In the genomic region with DNA sequence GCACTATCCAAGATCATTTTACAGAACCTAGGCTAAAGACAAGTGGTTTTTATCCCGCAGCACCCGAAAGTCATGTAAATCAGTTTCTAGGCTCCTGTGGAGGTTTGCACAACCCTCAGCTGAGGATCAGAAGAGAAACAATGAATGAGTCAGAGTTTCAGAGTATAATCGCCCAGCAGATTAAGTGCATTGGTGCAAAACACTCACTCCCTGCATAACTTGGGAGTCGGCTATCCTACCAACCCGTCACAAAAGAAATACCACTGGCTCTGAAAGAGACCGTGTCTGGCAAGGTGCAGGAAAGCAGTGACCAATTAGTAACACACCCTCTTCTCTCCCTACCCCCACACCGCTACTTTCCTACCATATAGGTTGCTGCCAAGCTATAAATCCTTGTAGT, we compare ENCODE assay signal across 8 mouse cellular contexts. TPM values are rescaled to one million over a fixed set of nuclear protein-coding genes. Genes with fewer than 3 reads are reported as not detected.
A peak's percentile ranks its signal among the peaks of the same experiment; 100 is the strongest.
DNase-seq lines count a peak whose midpoint lies in the region; ATAC-seq and TF ChIP-seq lines count a peak whose summit lies in the region.

No protein-coding gene starts in this region.

- peak; percentile 69 for DNase-seq in adrenal gland, adult 2 months
- DNase-seq in adrenal gland, adult (ENCODE audit: inconsistent age in 2 of 2, low spot score in 1 of 2) = no peak
- peak; percentile 17 for DNase-seq in thymus, postnatal 25 days
- no peak for DNase-seq in thymus, postnatal 36 days
- no peak for DNase-seq in lung, adult 2 months
- peak; percentile 59 for DNase-seq in stomach, postnatal 0 days (ENCODE audit: low spot score)
- no peak for DNase-seq in layer of hippocampus, postnatal 10 days (ENCODE audit: low spot score in 2 of 2)

- WGBS in hindbrain, embryonic 12.5 days = 6% methylated on average over 7 of the region's 7 CpGs
- 5% methylated on average over 7 of the region's 7 CpGs for WGBS in lung, adult 2 months
- WGBS in stomach, postnatal 0 days = 6% methylated on average over 7 of the region's 7 CpGs

- TF ChIP-seq EP300 in stomach, postnatal 0 days (optimal IDR thresholded peaks at IDR 0.05) = no peak

- no peaks in the 10 kb centered on the region for H3K9me3 ChIP-seq in hindbrain, embryonic 12.5 days (replicated peaks)
- no peaks in the 10 kb centered on the region for H3K9me3 ChIP-seq in stomach, postnatal 0 days (ENCODE audit: control insufficient read depth, low read length)

- peak overlapping the region; percentile 72 for H3K9ac ChIP-seq in hindbrain, embryonic 12.5 days
- peak overlapping the region; percentile 85 for H3K9ac ChIP-seq in stomach, postnatal 0 days (ENCODE audit: low read length)

- no peak for TF ChIP-seq CTCF in lung, adult 2 months (IDR thresholded peaks at IDR 0.05; ENCODE audit: insufficient read depth, low read length)
- no peak for TF ChIP-seq CTCF in stomach, postnatal 0 days (IDR thresholded peaks at IDR 0.05; ENCODE audit: low read depth)

- peak overlapping the region; percentile 68 for H3K4me2 ChIP-seq in hindbrain, embryonic 12.5 days (replicated peaks)
- peak overlapping the region; percentile 68 for H3K4me2 ChIP-seq in stomach, postnatal 0 days (replicated peaks; ENCODE audit: low read depth)

- H3K27me3 ChIP-seq in hindbrain, embryonic 12.5 days = no peaks in the 10 kb centered on the region
- H3K27me3 ChIP-seq in stomach, postnatal 0 days (ENCODE audit: control insufficient read depth, insufficient read depth, low read length) = no peaks in the 10 kb centered on the region

- peaks cover 15% of the 10 kb centered on the region for H3K36me3 ChIP-seq in hindbrain, embryonic 12.5 days
- no peaks in the 10 kb centered on the region for H3K36me3 ChIP-seq in stomach, postnatal 0 days (ENCODE audit: control insufficient read depth, insufficient read depth, low read length)

- TF ChIP-seq POLR2A in lung, adult 2 months (IDR thresholded peaks at IDR 0.05; ENCODE audit: borderline replicate concordance, extremely low read depth, low read depth, low read length) = no peak

- no peak for ATAC-seq in hindbrain, embryonic 12.5 days (ENCODE audit: low FRiP score)
- ATAC-seq in stomach, postnatal 0 days (ENCODE audit: low FRiP score, low TSS enrichment) = peak; percentile 63

- H3K4me1 ChIP-seq in hindbrain, embryonic 12.5 days = peaks cover 28% of the 10 kb centered on the region
- peaks cover 8% of the 10 kb centered on the region; the same call in 1 of the 2 replicates for H3K4me1 ChIP-seq in lung, adult 2 months (ENCODE audit: control insufficient read depth, insufficient read depth, low read length)
- H3K4me1 ChIP-seq in stomach, postnatal 0 days (replicated peaks; ENCODE audit: control insufficient read depth, insufficient read depth) = 0 out of 2 replicates have a peak, but pooled peaks cover 3% of the 10 kb centered on the region

- H3K4me3 ChIP-seq in hindbrain, embryonic 12.5 days = peak overlapping the region; percentile 69
- peak overlapping the region; percentile 34 for H3K4me3 ChIP-seq in lung, adult 2 months (replicated peaks; ENCODE audit: extremely low read depth, low read depth, low read length)
- H3K4me3 ChIP-seq in stomach, postnatal 0 days (ENCODE audit: low read depth, low read length) = peak overlapping the region; percentile 78

- peak overlapping the region; percentile 89 for H3K27ac ChIP-seq in hindbrain, embryonic 12.5 days
- H3K27ac ChIP-seq in stomach, postnatal 0 days (replicated peaks) = peak overlapping the region; percentile 95

RNA-seq across cellular contexts. Expression of a gene that starts 3.4 kb away (rescaled TPM):
- 100 to 1,000 TPM in 1 of 2 experiments, 10 to 100 TPM in 1; 94.9 to 150 TPM for total RNA-seq in adrenal gland, adult 2 months (2021)
- polyA plus RNA-seq in adrenal gland, adult 2 months (2012; rRNA removed) = 129 and 162 TPM in 2 replicates
- 72.4 and 76.4 TPM in 2 replicates for polyA plus RNA-seq in hindbrain, embryonic 12.5 days (2016; fragmentation: Nextera tagmentation; extraction: Ambion mirVana)
- 59.9 and 103 TPM in 2 replicates for polyA plus RNA-seq in lung, adult 2 months (2012; rRNA removed)
- 25.2 and 28.8 TPM in 2 replicates for polyA plus RNA-seq in stomach, postnatal 0 days (2015; fragmentation: Nextera tagmentation; extraction: Ambion mirVana)
- total RNA-seq in layer of hippocampus, postnatal 10 days (2021) = 10 to 100 TPM; 94.0 to 96.5 TPM

Comparison
In these comparisons a context has a peak if more than half of its experiments do, and no peak if none do; other contexts are left out.
1. DNase-seq: peak in adrenal gland, adult 2 months (single experiment), thymus, postnatal 25 days (single experiment) and stomach, postnatal 0 days (single experiment); none in adrenal gland, adult (0 of 2), thymus, postnatal 36 days (0 of 2), lung, adult 2 months (single experiment) and layer of hippocampus, postnatal 10 days (0 of 2).
2. Peak in every context shown above with its lines, with median percentiles within 50 percentile points of each other: H3K4me3 ChIP-seq.